ENCODE assay signal across 13 mouse cellular contexts in the genomic region with DNA sequence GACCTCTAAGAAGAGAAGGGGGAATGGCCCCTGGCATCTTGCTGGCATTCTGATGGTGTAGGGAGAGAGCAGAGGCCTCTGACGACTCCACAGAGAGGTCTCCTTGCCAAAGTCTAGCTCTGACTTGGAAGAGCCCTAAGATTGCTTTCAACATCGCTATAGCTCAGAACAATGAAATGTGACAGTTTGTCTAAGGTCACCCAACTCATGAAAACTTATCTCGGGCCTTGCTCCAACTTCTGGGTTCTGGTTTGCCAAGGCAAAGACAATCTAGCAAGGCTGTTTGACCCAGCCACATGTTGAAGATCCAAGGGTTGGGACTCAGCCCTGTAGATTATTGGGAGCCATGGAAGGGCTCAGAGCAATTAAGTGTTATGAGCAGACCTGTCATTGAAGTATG. TPM values are rescaled to one million over a fixed set of nuclear protein-coding genes. Genes with fewer than 3 reads are reported as not detected.
DNase-seq lines count a peak whose midpoint lies in the region; ATAC-seq and TF ChIP-seq lines count a peak whose summit lies in the region.
"Had no signal": no experiment of that assay in that cellular context is flagged by ENCODE, and none has a peak within 500 bp of the region (broad histone marks: within the 10 kb centered on the region; RNA-seq: fewer than 3 reads in every experiment).

No protein-coding gene starts in this region.

- ATAC-seq in heart, embryonic 12.5 days (ENCODE audit: insufficient number of reproducible peaks, low FRiP score): no peak
- no peak for ATAC-seq in liver, embryonic 11.5 days (replicated peaks; ENCODE audit: low FRiP score)
- no peak for ATAC-seq in forebrain, embryonic 13.5 days
- ATAC-seq: liver, postnatal 0 days had no signal

- H3K9ac ChIP-seq in heart, embryonic 12.5 days: no peak overlapping the region
- H3K9ac ChIP-seq in liver, embryonic 11.5 days (ENCODE audit: low read depth, low read length): no peak overlapping the region
- H3K9ac ChIP-seq in forebrain, embryonic 13.5 days: peak overlapping the region; percentile 79; the same call in 1 of the 2 replicates
- H3K9ac ChIP-seq: liver, postnatal 0 days had no signal

- peaks cover 5% of the 10 kb centered on the region for H3K27me3 ChIP-seq in heart, embryonic 12.5 days (replicated peaks)
- H3K27me3 ChIP-seq in liver, embryonic 11.5 days (replicated peaks; ENCODE audit: control insufficient read depth, insufficient read depth, low read length): peaks cover 2% of the 10 kb centered on the region
- H3K27me3 ChIP-seq in forebrain, embryonic 13.5 days: peaks cover 1% of the 10 kb centered on the region; the same call in 1 of the 2 replicates

- TF ChIP-seq CTCF in gastrocnemius, adult 2 months (IDR thresholded peaks at IDR 0.05): no peak

- H3K4me3 ChIP-seq in heart, embryonic 12.5 days: no peak overlapping the region
- no peak overlapping the region for H3K4me3 ChIP-seq in liver, embryonic 11.5 days (ENCODE audit: low read depth, low read length)
- H3K4me3 ChIP-seq in forebrain, embryonic 13.5 days: 0 out of 2 replicates have a peak overlapping the region, but pooled peaks have one; percentile 74
- no peak overlapping the region for H3K4me3 ChIP-seq in gastrocnemius, adult 2 months

- WGBS in heart, embryonic 12.5 days: 79% methylated on average over 3 of the region's 3 CpGs
- WGBS in liver, embryonic 11.5 days: 83% methylated on average over 3 of the region's 3 CpGs
- WGBS in forebrain, embryonic 13.5 days: 86% methylated on average over 3 of the region's 3 CpGs

- DNase-seq in heart, postnatal 10 days: no peak
- no peak for DNase-seq in liver, embryonic 11.5 days (ENCODE audit: low spot score)
- DNase-seq in liver (no peak), adipocyte (ENCODE audit: low spot score) (peak; percentile 78)
- no peak for DNase-seq in gastrocnemius, adult 2 months
- DNase-seq in left cerebral cortex, adult 9 months (ENCODE audit: low spot score in 2 of 2): no peak
- DNase-seq: kidney, postnatal 36 days; liver, postnatal 0 days; right cerebral cortex, postnatal 4 days had no signal

- H3K36me3 ChIP-seq in heart, embryonic 12.5 days: peaks cover 30% of the 10 kb centered on the region
- H3K36me3 ChIP-seq in liver, embryonic 11.5 days (ENCODE audit: control insufficient read depth, insufficient read depth, low read length): peaks cover 4% of the 10 kb centered on the region; the same call in 1 of the 2 replicates
- H3K36me3 ChIP-seq in forebrain, embryonic 13.5 days (ENCODE audit: poor library complexity, severe bottlenecking): peaks cover 39% of the 10 kb centered on the region

- peak overlapping the region; percentile 94 for H3K4me2 ChIP-seq in heart, embryonic 12.5 days
- H3K4me2 ChIP-seq in liver, embryonic 11.5 days: peak overlapping the region; percentile 37
- H3K4me2 ChIP-seq in forebrain, embryonic 13.5 days: peak overlapping the region; percentile 95

- intact Hi-C loops in heart, postnatal 10 days (cut with DNase I): no loop called here
- intact Hi-C loops in gastrocnemius, adult 2 months (cut with DNase I): no loop called here

- H3K9me3 ChIP-seq in heart, embryonic 12.5 days (replicated peaks): no peaks in the 10 kb centered on the region
- no peaks in the 10 kb centered on the region for H3K9me3 ChIP-seq in liver, embryonic 11.5 days (ENCODE audit: control insufficient read depth, low read length)
- no peaks in the 10 kb centered on the region for H3K9me3 ChIP-seq in forebrain, embryonic 13.5 days (replicated peaks)

- peaks cover 49% of the 10 kb centered on the region for H3K4me1 ChIP-seq in heart, embryonic 12.5 days (replicated peaks)
- H3K4me1 ChIP-seq in liver, embryonic 11.5 days (replicated peaks; ENCODE audit: control insufficient read depth, insufficient read depth, low read length): peaks cover 22% of the 10 kb centered on the region
- peaks cover 49% of the 10 kb centered on the region for H3K4me1 ChIP-seq in forebrain, embryonic 13.5 days

- H3K27ac ChIP-seq in heart, embryonic 12.5 days (ENCODE audit: poor library complexity, severe bottlenecking): no peak overlapping the region
- no peak overlapping the region for H3K27ac ChIP-seq in liver, embryonic 11.5 days (ENCODE audit: low read depth, low read length)
- H3K27ac ChIP-seq in forebrain, embryonic 13.5 days: no peak overlapping the region
- H3K27ac ChIP-seq in gastrocnemius, adult 2 months: no peak overlapping the region

RNA-seq across cellular contexts. Expression of a gene that starts 2.4 kb away (rescaled TPM):
- polyA plus RNA-seq in heart, embryonic 12.5 days (2016; fragmentation: Nextera tagmentation; extraction: Ambion mirVana): 90.6 and 92.7 TPM in 2 replicates
- 10 to 100 TPM; 14.3 to 17.7 TPM for total RNA-seq in heart, postnatal 10 days (2021)
- 74.9 and 78.5 TPM in 2 replicates for polyA plus RNA-seq in liver, embryonic 11.5 days (2014; fragmentation: Nextera tagmentation; extraction: Ambion mirVana)
- 155 and 171 TPM in 2 replicates for polyA plus RNA-seq in forebrain, embryonic 13.5 days (2015; fragmentation: Nextera tagmentation; extraction: Ambion mirVana)
- total RNA-seq in gastrocnemius, adult 2 months (2021): not detected
- total RNA-seq: left cerebral cortex, adult 18-20 months; neutrophil, adult 5-6 weeks had no signal

RNA-seq across cellular contexts. Expression of a gene that starts 6.9 kb away (rescaled TPM):
- polyA plus RNA-seq in heart, embryonic 12.5 days (2016; fragmentation: Nextera tagmentation; extraction: Ambion mirVana): 0.80 and 1.0 TPM in 2 replicates
- total RNA-seq in heart, postnatal 10 days (2021): under 1 TPM; 0.15 to 0.17 TPM
- polyA plus RNA-seq in liver, embryonic 11.5 days (2014; fragmentation: Nextera tagmentation; extraction: Ambion mirVana): 0.16 and 0.25 TPM in 2 replicates
- polyA plus RNA-seq in forebrain, embryonic 13.5 days (2015; fragmentation: Nextera tagmentation; extraction: Ambion mirVana): 0.23 and 0.31 TPM in 2 replicates
- total RNA-seq in gastrocnemius, adult 2 months (2021): not detected
- total RNA-seq: left cerebral cortex, adult 18-20 months; neutrophil, adult 5-6 weeks had no signal

Comparison
In these comparisons a context has a peak if more than half of its experiments do, and no peak if none do; other contexts are left out.
1. H3K4me2 ChIP-seq: peak in every context shown above with its lines; median percentile 95 in forebrain, embryonic 13.5 days; 94 in heart, embryonic 12.5 days; 37 in liver, embryonic 11.5 days.